Mouse (Mus musculus) midbrain, postnatal 0 days (tissue): ENCODE measurements around the gene Sec31b. TPM values are rescaled to one million over a fixed set of nuclear protein-coding genes. Genes with fewer than 3 reads are reported as not detected.
A peak's percentile ranks its signal among the peaks of the same experiment; 100 is the strongest.

ENCODE experiments used
- ATAC-seq: fragments of 200-750 bp; cut with Nextera tagmentation; 2 replicates; pipeline ENCODE4 v1.8.0; 2017; ENCODE audit warnings: moderate number of reproducible peaks, mild to moderate bottlenecking, moderate TSS enrichment, moderate library complexity; ENCODE audit not compliant: low FRiP score
- DNase-seq: peaks from one replicate; pipeline ENCODE4 v3.0.0-alpha.2; 2015; ENCODE audit warnings: low spot score
- H3K27ac ChIP-seq: fragments of 300-500 bp; sonication (generic); 2 replicates; pipeline ENCODE4 v1.5.1; 2014; ENCODE audit warnings: low read depth, mild to moderate bottlenecking, low read length, mixed read lengths
- H3K27me3 ChIP-seq: fragments of 300-500 bp; sonication (generic); 2 replicates; pipeline ENCODE4 v1.6.1; 2014; ENCODE audit warnings: low read length, control low read depth, mixed read lengths; ENCODE audit not compliant: insufficient read depth
- H3K36me3 ChIP-seq: fragments of 300-500 bp; sonication (generic); 2 replicates; pipeline ENCODE4 v1.6.1; 2014; ENCODE audit warnings: low read length, control low read depth, mixed read lengths; ENCODE audit not compliant: insufficient read depth
- H3K4me1 ChIP-seq: fragments of 300-500 bp; sonication (generic); 2 replicates; pipeline ENCODE4 v1.6.1; 2014; ENCODE audit warnings: mild to moderate bottlenecking, control low read depth, antibody characterized with exemption, low read length, mixed read lengths; ENCODE audit not compliant: insufficient read depth
- H3K4me2 ChIP-seq: fragments of 300-500 bp; sonication (generic); 2 replicates; pipeline ENCODE4 v1.6.1; 2014; ENCODE audit warnings: low read depth, mild to moderate bottlenecking, low read length, mixed read lengths; ENCODE audit not compliant: poor library complexity, severe bottlenecking
- H3K4me3 ChIP-seq: fragments of 300-500 bp; sonication (generic); 2 replicates; pipeline ENCODE4 v1.5.1; 2014; ENCODE audit warnings: low read depth, mild to moderate bottlenecking, low read length, moderate library complexity
- H3K9ac ChIP-seq: fragments of 300-500 bp; sonication (generic); replicated peaks from 2 replicates; pipeline ENCODE4 v1.6.1; 2014; ENCODE audit warnings: mild to moderate bottlenecking, low read length, moderate library complexity, mixed read lengths; ENCODE audit not compliant: poor library complexity, severe bottlenecking
- H3K9me3 ChIP-seq: fragments of 300-500 bp; sonication (generic); 2 replicates; pipeline ENCODE4 v1.6.1; 2016; ENCODE audit warnings: low read length, control low read depth
- CTCF ChIP-seq: IDR thresholded peaks from 2 replicates; pipeline ENCODE4 v1.5.1; 2016; ENCODE audit warnings: antibody characterized with exemption, mild to moderate bottlenecking
- WGBS: fragments of 180-500 bp; shearing (Covaris S2); extraction: QIAGEN DNeasy Blood & Tissue Kit; methylation state at CpG from one replicate; pipeline ENCODE4 v1.1.7; 2014; 5-methylcytosine and 5-hydroxymethylcytosine counted together
- polyA plus RNA-seq: library from polyadenylated mRNA; unstranded; fragments of >200 nt; fragmentation: Nextera tagmentation; extraction: Ambion mirVana; gene quantifications from 2 replicates; pipeline ENCODE4 v1.2.1, GENCODE M21; 2015
- total RNA-seq: library from RNA; depleted of rRNA; stranded (reverse); fragments of >200 nt; gene quantifications from 2 replicates; pipeline ENCODE4 v1.2.3, GENCODE M21; 2014

Gene Sec31b
- total and polyA plus RNA-seq, 2 experiments from 2014 or later: 0.11 to 0.26 TPM

GRCm38 (mm10) chr19:44544775-44545174 lies 889 bp downstream of the Sec31b start:
- ATAC-seq (no peak), DNase-seq (peak; percentile 91)
- H3K4me1 ChIP-seq: no peaks in the 10 kb centered on the region
- peaks cover 12% of the 10 kb centered on the region for H3K36me3 ChIP-seq
- WGBS: under 1% methylated on average over 13 of the region's 13 CpGs
- peak overlapping the region; percentile 42; the same call in 1 of the 2 replicates for H3K4me3 ChIP-seq
- H3K27me3 ChIP-seq: peaks cover 16% of the 10 kb centered on the region; the same call in 1 of the 2 replicates
- H3K9me3 ChIP-seq: no peaks in the 10 kb centered on the region
- H3K9ac ChIP-seq: no peak overlapping the region
- H3K4me2 ChIP-seq: peak overlapping the region; percentile 74; the same call in 1 of the 2 replicates
- TF ChIP-seq CTCF: peak; percentile 83
- H3K27ac ChIP-seq: no peak overlapping the region

- DNase-seq: no peak
- TF ChIP-seq CTCF: no peak
- no peak overlapping the region for H3K4me2 ChIP-seq
- no peaks in the 10 kb centered on the region for H3K4me1 ChIP-seq
- no peak overlapping the region for H3K4me3 ChIP-seq
- peaks cover 16% of the 10 kb centered on the region; the same call in 1 of the 2 replicates for H3K27me3 ChIP-seq
- no peak overlapping the region for H3K27ac ChIP-seq
- WGBS: 50% methylated on average over 10 of the region's 10 CpGs
- no peaks in the 10 kb centered on the region for H3K9me3 ChIP-seq
- peaks cover 8% of the 10 kb centered on the region; the same call in 1 of the 2 replicates for H3K36me3 ChIP-seq
- H3K9ac ChIP-seq: no peak overlapping the region
- no peak for ATAC-seq
Observed at GRCm38 (mm10) chr19:44544372-44544771, 1.3 kb downstream of the Sec31b start.

GRCm38 (mm10) chr19:44542694-44543178 lies 2.9 kb downstream of the Sec31b start:
- TF ChIP-seq CTCF: no peak
- Histone ChIP-seq H3K27me3 (peaks cover 16% of the 10 kb centered on the region; the same call in 1 of the 2 replicates), H3K4me2 (no peak overlapping the region), H3K4me1 (no peaks in the 10 kb centered on the region), H3K4me3 (no peak overlapping the region), H3K36me3 (no peaks in the 10 kb centered on the region), H3K9ac (no peak overlapping the region), H3K27ac (no peak overlapping the region), H3K9me3 (no peaks in the 10 kb centered on the region)
- ATAC-seq (no peak), DNase-seq (no peak)
- WGBS: 92% methylated on average over 8 of the region's 8 CpGs

DNA sequence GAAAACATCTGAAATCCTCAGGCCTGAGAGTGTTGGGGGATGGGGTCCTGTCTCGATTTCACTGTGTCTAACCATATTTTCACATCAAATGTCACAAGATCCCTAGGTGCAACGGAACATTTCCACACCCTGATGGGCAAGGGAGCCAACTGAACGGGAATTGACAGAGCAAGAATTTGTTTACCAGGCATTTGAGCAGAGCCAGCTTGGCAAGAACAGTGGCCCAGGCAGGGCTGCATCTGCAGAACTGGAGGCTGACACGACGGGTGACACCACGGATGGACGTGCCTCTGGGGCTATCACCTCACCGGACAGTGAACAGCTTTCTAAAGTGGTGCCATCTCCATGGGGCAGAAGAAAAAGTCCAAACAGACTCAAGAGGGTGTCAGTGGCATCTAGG lies 8.2 kb downstream of the Sec31b start:
- no peak for ATAC-seq
- Histone ChIP-seq H3K4me3 (no peak overlapping the region), H3K9ac (no peak overlapping the region), H3K4me2 (no peak overlapping the region), H3K9me3 (no peaks in the 10 kb centered on the region), H3K27me3 (peaks cover under 1% of the 10 kb centered on the region), H3K27ac (no peak overlapping the region), H3K36me3 (no peaks in the 10 kb centered on the region), H3K4me1 (no peaks in the 10 kb centered on the region)
- no peak for DNase-seq
- 87% methylated on average over 8 of the region's 8 CpGs for WGBS
- no peak for TF ChIP-seq CTCF

GRCm38 (mm10) chr19:44535376-44535775 lies 10.3 kb downstream of the Sec31b start:
- TF ChIP-seq CTCF: peak; percentile 79
- DNase-seq (peak; percentile 60), ATAC-seq (no peak)

DNA sequence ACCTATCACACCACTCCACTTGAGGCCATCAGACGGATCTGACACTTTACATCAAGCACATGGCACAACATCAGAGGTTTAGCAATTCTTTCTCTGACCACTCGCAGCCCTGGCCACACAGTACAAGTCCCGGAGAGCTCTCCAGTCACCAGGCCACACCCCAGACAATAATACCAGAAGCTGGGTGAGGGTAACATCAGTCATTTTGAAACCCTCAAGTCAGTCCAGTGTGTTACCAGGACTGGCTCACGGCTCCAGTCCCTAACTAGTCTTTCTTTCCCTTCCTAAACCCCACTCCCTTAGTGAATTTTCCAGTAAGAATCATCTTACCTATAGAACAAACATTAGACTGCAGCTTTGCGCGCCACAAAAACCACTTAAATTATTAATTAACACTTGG lies 15.6 kb downstream of the Sec31b start:
- Histone ChIP-seq H3K36me3 (no peaks in the 10 kb centered on the region), H3K4me3 (no peak overlapping the region), H3K27me3 (peaks cover 23% of the 10 kb centered on the region), H3K9me3 (no peaks in the 10 kb centered on the region), H3K4me1 (no peaks in the 10 kb centered on the region), H3K27ac (no peak overlapping the region), H3K9ac (no peak overlapping the region), H3K4me2 (no peak overlapping the region)
- ATAC-seq: no peak
- 84% methylated on average over 6 of the region's 6 CpGs for WGBS
- no peak for DNase-seq
- no peak for TF ChIP-seq CTCF

More at GRCm38 (mm10) chr19:44535376-44535775, 10.3 kb downstream of the Sec31b start:
- Histone ChIP-seq H3K27me3 (peaks cover 17% of the 10 kb centered on the region), H3K36me3 (no peaks in the 10 kb centered on the region), H3K4me3 (no peak overlapping the region), H3K9ac (no peak overlapping the region), H3K4me1 (no peaks in the 10 kb centered on the region), H3K27ac (no peak overlapping the region), H3K4me2 (no peak overlapping the region), H3K9me3 (no peaks in the 10 kb centered on the region)
- 30% methylated on average over 3 of the region's 3 CpGs for WGBS
